Mouse (Mus musculus) adrenal gland, postnatal 25 days (tissue): ENCODE data around the gene Lgals1. TPM values are rescaled to one million over a fixed set of nuclear protein-coding genes. Genes with fewer than 3 reads are reported as not detected.

Experiments used
- DNase-seq: peaks from one replicate; pipeline ENCODE4 v3.0.0; 2021; ENCODE audit warnings: mixed read lengths
- total RNA-seq: library from RNA; stranded (reverse); gene quantifications from 2 replicates; pipeline ENCODE4 v1.2.3, GENCODE M21; 2021

Gene Lgals1
- total RNA-seq, 1 experiment from 2014 or later = 273 TPM

DNA sequence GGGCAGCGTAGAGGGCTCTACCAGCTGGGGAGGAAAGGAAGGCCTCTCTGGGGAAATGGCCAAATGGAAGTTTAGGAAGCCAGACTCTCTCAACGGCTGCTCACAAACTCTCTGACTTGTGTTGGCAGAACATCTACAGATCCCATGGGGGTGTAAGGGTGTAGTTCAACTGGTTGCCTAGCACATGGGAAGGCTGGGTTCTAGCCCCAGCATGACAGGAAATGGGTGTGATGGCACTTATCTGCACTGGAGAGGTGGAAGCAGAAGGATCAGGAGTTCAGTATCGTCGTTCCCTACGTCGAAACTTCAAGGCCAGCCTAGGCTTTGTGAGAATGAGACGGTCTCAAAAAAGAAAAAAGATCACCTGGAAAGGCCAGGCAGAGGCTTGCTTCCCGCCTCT is 17.5 kb upstream of the Lgals1 start:
- DNase-seq = no peak

DNA sequence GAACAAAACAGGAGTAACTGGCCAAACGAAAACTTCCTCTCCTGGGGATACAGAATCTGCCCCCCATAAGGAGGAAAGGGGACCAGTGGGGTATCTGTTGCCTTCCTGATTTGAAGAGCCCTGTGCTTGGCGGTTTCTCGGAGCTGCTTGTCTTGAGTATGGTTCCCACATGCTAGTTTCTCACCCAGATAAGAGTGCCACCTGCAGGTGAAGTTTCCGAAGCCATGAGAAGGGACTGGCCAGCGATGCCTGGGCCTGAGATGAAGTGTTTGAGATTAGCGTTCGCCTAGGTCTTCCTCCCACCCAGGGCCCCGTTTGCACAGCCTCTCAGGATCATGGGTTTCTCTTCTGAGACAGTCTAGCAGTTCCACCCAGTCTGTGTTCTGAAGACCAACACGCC is 14.5 kb upstream of the Lgals1 start:
- DNase-seq = no peak

DNA sequence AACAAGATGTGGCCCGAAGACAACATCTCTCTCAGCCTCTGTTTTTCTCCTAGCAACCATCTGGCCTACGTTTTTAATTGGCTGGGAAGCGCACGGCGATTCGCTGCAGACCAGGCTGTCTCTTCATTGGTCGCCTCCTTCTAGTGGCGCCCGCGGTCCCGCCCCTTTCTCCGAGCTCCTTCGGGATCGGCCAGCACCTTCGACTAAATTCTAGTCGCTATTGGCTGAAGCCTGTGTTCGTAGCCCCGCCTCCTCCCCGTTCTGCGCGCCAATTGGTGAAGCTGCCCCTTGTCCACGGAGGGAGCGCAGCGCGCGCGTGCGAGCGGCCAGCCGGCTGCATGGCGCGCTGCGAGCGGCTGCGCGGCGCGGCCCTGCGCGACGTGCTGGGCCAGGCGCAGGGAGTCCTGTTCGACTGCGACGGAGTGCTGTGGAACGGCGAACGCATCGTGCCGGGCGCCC is 12.9 kb upstream of the Lgals1 start, which contains the start of gene Pdxp:
Pdxp (plus strand) TSS at position 288 of the 459 bp plus-strand sequence.
- peak; percentile 93 for DNase-seq

DNA sequence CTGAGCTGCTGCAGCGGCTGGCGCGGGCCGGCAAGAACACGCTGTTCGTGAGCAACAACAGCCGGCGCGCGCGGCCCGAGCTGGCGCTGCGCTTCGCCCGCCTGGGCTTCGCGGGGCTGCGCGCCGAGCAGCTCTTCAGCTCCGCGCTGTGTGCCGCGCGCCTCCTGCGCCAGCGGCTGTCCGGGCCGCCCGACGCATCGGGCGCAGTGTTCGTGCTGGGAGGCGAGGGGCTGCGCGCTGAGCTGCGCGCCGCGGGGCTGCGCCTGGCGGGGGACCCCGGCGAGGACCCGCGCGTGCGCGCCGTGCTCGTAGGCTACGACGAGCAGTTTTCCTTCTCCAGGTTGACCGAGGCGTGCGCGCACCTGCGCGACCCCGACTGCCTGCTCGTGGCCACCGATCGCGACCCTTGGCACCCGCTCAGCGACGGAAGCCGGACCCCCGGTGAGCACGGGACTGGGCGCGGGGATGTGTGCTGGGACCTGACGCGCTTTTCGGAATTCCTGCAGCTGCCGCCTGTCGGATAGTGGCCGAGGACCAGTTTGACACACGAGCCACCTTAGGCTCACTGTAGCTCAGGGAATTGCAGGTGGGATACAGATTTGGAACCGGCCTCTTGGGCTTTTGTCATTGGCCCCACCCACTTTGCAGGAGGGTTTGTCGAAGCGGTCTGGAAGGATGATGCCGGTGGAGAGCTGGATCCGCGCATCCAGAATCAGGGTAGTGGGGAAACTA is 12.3 kb upstream of the Lgals1 start:
- DNase-seq = no peak

DNA sequence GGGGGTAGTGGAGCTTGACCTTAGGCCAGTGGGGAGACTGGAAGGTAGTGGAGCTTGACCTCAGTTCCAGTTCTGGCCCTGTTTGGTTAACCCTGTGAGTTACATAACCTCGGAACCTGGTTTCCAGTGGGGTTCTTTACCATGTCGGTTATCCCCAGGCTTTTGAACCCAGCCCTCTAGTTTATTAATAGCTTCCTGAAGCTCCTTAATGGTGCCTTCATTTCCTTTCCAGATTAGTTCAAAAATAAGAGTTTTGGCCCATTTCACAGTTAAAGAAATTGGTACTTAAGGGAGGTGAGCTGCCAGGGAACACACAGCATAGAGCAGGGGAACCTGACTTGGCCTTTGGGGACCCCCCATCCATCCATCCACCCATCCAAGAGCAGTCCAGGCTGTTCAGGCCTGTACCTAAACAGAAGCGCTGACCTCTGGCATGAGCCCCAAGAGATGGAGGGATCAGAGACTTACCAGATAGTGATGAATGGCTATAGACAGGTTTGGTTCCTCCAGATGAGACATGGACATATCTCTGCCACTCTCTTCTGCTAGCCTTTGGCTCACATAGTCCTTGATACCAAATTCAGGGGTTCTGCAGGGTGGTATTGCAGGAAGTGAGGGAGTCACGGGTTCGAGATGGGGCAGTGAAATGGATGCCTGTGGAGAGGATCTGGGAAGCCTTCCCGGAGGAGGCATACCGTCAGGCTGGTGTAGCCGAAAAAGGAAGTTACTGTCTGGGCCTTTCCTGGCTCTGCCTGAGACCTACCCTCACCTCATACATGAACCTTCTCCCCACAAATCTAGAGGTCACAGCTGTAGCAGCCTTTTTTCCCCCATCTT is 11.5 kb upstream of the Lgals1 start:
- no peak for DNase-seq

DNA sequence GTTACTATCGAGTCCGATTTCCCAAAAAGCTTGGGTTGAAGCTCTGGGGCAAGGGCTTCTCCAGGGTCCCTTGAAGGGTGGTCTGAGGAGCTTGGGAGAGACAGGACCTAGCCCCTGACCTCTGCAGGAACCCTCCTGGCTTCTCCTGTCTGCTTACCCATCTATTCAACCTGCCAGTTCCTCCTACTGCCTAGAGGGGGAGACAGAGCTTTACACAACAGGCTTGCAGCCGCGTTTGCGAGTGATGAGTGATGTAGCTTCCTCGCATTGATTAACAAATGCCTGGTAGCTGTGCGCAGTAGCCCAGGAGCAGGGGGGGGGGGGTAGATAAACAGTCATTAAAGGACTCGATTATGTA is 10.9 kb upstream of the Lgals1 start:
- peak; percentile 51 for DNase-seq

DNA sequence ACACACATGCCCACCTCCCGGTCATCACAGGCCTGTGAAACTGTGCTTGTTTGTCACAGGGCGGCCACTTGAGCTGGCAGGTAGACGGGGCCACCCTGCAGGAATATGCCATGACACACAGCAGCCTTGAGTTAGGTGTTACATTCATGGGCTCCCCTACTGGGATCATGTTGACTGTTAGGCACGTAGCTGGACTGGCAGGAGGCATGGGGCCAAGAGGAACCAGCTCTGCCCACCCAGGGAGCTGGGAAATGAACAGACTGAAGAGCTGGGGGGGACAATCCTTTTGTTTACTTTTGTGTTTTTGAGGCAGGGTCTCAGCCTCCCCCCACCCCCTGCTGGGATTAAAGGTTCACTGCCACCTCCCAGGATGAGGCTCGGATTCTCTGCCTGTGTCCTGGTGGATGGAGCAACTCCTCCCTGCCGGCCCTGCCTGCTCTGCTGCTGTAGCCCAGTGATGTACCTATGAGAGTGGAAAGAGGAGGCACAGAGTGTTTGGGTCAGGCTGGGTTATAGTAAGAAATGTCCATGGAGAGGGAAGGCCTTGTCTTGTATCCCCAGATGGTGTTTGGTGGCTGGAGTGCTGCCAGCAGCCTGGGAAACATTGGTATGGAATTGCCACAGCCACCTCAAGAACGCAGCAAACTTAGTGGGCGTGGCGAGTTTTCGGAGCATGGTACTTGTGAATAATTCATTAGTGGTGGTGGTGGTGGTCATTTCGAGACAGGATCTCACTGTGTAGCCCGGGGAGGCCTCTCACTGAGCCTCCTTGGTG is 10.3 kb upstream of the Lgals1 start:
- no peak for DNase-seq

DNA sequence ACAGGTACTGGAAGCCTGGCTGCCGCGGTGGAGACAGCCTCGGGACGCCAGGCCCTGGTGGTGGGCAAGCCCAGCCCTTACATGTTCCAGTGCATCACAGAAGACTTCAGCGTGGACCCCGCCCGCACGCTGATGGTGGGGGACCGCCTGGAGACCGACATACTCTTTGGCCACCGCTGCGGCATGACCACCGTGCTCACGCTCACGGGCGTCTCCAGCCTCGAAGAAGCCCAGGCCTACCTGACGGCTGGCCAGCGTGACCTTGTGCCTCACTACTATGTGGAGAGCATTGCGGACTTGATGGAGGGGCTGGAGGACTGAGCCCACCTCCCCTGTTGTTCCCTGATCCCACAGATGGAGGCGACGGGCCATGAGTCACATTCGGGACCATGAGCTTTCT is 8.4 kb upstream of the Lgals1 start:
- no peak for DNase-seq

DNA sequence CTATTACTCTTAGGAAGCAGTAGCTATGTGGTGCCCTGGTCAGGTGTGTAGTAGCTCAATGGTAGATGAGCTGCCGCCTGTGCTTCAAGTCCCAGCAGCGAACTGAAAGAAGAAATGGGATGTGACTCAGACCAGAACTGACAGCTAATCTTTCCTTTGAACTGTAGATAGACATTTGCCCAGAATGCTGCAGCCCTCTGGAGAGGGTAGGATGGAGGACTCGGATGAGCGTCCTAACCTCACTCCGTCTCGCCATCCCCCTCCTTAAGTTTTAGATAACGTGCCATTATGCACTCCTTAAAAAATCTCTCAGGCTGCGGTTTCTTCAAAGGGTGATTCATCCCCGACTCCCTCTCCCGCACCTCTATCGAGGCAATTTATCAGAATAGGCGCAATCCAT is 6.6 kb upstream of the Lgals1 start:
- no peak for DNase-seq

DNA sequence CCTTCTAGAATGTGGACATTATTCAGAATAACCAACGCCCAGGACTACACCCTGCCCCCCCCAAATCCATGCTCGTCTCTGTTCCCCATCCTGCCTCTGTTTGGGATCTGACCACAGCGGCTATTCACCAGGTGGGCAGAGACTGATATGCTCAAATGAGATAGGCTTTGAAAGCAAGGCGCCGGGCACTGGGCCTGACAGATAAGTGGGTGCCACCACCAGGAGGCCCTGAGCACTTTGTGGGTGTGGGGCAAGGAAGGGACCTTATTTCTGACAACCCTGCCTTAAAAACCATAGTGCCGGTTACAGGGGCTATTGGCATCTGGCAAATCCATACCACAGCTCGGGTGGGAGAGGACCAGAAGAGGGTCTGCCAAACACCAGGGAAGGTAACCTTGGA is 3.8 kb upstream of the Lgals1 start:
- DNase-seq = no peak

DNA sequence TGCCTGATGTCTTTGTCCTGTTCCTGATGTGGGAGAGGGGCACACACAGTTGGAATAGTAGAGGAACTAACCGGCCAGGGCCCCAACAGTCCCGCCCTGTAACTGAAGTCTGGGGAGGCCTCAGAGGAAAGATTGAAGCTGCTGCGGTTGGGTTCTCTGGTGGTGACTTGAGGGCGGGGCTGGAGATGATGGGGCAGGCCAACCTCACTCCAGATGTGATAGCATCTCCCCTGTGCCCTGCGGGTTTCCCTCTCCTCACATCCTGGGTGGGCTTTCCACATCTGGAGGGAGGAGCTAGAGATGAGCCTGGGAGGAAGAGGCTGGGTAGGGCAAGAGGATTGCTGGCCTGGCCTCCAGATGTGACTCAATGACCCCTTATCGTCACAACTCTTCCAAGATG is 2.9 kb upstream of the Lgals1 start:
- no peak for DNase-seq

DNA sequence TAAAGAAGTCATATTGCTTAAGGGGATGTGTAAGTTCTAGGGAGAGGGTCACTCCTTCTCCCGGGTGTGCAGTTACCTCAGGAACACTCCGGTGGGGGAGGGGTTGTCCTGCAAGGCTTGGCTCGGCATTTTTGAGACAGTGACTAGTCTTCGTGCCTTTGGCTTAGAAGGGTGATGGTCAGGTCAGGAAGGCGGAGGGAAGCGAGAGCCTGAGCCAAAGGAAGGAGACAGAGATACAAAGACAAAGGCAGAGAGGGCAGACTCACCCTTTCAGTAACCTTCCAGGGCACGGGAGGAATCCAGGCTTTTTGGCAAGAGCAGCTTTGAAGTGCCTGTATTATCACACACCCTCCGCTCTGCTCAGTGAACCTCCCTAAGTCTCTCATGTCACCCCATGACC is 1.4 kb upstream of the Lgals1 start:
- DNase-seq = peak; percentile 49

DNA sequence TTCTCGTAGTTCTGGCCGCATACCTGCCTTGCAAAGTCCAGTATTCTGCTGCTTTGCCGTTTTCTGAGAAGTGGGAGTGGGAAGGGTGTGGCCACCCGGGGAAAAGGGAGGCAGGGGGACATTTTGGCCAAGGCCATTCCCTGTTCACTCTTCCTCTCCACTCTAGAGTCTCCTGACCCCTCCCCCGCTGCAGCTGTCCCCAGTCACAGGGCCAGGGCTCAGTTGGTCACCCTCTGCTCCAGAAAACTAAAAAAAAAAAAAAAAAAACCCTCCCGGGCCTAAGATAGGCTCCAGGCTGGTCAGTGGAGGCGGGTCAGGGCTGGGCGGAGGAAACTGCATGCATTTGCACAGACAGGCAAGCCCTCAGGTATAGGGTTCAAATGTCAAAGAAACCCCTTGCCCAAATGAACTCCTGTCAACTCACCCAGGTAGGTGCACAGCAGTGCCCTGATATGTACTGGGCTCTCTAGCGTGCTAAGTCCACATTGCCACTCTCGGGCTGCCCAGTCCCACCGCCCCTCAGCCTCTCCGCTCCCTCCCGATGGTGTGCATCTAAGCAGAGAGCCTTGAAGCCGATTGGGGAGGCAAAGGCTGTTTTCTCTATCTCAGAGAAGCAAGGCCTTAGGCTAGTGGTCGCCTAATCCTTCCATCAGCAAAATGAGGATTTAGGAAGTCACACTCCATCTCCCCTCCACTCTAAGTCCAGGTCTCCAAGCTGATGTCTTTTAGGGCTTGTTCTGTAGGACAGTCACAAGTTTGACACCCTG is 679 bp downstream of the Lgals1 start:
- peak; percentile 51 for DNase-seq

DNA sequence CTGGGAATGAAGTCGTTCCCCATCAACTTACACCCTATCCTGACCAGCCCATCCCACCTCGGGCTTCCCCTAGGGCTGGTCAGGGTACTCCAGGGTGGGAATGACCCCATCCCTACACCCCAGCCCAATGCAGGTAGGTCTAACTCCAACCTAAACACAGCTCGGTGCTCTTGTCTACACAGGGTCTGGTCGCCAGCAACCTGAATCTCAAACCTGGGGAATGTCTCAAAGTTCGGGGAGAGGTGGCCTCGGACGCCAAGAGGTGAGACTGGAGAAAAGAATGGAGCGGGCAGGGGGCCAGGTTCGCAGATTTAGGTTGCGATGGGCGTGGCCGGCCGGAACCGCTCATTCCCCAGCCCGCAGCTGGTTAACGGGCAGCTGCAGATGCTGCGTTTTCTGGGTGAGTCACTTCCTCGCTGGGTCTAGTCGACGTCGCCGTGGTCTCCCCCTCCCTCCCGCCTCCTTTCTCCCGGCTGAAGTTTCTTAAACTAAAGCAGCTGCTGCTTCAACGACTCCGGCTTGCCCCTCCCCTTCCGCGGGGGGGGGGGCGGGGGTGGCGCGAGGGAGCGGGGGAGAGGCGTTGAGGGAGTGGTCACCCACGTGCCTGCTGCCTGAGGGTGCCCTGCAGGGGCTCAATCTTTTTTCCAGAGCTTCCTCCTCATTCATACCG is 1.4 kb downstream of the Lgals1 start:
- DNase-seq = peak; percentile 74

DNA sequence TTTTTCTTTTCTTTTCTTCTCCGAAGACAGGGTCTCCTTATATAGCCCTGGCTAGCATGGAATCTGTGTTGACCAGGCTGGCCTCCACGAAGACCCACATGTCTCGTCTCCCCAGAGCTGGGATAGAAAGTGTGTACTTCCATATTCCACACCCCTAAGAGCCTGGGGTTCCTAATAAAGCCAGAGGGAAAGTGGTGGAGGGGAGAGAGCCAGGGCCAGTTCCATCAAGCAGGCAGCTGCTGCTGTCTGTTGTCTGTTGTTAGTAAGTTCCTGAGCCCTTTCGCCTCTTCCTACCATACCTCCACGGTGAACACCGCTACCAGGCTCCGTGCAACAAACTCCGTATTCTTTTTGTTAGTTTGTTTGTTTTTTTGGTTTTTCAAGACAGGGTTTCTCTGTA is 2.0 kb downstream of the Lgals1 start:
- DNase-seq = no peak

DNA sequence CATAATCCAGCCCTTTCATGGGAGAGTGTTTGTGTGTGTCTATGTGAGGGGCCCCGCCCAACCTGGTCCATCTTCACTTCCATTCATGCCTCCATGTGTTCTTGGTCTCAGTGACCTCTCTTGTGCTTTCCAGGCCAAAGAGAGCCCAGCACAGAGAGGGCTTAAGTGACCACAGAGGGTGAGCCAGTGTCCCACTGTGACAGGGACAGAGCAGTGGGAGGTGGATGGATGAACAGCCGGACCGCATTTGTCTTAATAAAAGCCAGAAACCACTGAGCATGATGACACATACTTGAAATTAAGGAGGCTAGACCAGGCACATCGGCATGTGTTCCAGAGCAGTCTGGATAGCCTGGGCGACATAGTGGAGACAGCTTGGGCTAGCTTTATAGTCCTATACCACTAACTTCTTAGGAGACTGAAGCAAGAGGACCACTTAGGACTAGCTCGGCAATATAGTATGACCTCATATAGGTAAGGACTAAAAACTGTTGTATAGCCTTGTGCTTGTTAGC is 3.7 kb downstream of the Lgals1 start:
- DNase-seq = no peak

DNA sequence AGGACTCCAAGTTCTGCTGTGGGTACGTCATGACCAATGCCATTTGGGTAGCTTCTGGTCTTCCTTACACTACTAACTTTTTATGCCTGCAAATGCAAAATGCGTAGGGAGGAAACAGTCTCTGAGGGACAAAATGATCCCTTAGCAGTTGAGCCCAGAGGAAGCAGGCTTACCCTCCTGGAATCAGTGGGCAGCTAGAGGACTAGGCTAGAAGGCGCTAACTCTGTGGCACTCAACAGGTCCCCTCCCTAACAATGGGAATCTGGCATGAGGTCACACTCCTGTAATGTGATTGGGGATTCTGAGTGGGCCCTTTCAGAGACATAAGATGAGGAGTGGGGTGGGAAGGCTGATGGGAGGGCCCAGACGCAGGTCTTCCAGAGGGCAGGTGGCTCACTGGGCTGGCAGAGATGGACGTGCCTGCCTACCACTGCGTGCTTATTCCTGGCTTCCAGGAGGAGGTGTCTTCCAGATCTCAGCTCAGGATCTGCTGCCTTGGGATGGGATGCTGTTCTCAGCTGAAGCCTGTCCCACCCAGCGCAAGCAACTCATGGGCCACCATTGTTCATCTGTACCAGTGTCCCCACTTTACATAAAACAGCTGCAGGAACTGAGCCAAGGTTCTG is 4.4 kb downstream of the Lgals1 start:
- no peak for DNase-seq

DNA sequence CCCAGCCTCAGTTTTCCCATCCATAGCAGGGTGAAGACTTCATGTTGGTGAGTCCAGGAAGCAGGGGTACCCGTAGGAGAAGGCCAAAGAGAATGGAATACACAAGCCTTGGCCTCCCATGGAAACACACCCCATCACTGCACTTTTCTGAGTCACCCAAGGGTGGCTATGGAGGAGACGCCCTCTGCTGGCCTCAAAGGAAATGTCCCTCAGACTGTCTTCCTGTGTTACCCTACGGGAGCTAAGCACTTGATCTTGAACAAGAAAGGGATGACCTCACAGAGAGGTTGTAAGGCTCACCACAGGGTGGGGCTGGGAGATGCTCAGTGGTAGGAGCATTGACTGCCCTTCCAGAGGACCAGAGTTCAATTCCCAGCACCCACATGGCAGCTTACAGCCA is 5.1 kb downstream of the Lgals1 start:
- peak; percentile 58 for DNase-seq

DNA sequence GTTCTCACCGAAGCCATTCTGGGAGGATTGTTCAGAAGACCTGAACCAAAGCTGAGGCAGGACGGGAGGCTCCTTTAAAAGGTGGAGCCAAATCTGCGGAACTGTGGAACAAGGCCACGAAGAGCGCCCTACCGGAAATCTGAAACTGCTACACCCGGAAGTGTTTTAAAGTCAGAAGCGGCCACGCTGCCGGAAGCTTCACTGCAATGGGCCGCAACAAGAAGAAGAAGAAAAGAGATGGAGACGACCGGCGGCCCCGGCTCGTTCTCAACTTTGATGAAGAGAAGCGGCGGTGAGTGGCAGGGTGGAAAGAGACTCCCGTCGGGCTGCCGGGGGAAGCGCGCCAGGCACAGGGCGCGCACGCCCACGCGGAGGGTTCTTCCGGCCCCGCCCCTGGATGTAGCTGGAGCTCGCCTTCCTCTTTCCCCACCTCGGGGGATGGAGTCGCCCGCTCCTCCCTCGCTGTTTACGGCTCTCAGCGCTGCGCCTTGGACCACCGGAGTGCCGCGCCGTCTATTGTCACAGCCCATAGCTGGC is 8.3 kb downstream of the Lgals1 start, which contains the start of gene Nol12:
Nol12 (plus strand) TSS at position 150 of the 537 bp plus-strand sequence.
- DNase-seq = peak; percentile 74

DNA sequence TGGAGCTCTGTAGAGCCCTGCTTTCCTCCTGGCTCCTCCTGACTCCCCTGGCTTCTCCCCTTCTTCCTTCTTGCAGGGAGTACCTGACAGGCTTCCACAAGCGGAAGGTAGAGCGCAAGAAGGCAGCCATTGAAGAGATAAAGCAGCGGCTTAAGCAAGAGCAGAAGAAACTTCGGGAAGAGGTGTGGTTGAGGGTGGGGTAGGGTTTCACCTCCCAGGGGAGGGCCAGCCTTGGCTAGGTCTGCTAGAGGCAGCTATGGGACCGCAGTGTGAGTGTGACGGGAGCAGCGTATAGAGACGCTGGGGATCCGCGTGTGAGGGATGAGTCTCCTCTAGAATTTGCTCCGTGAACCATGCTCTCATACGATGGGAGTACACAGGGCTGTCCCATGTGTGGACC is 9.9 kb downstream of the Lgals1 start:
- no peak for DNase-seq
